Mouse (Mus musculus) olfactory bulb, adult 2 months (tissue): ENCODE measurements around the gene Kcnj13.

ENCODE experiments used
- CTCF ChIP-seq: fragments of 200-500 bp; IDR thresholded peaks from 2 replicates; pipeline ENCODE4 v1.5.1; 2012; ENCODE audit warnings: low read depth, mild to moderate bottlenecking, low read length, moderate library complexity; ENCODE audit not compliant: insufficient read depth
- POLR2A ChIP-seq: fragments of 200-500 bp; IDR thresholded peaks from 2 replicates; pipeline ENCODE4 v1.6.1; 2012; ENCODE audit warnings: mild to moderate bottlenecking, low read depth, low read length, moderate library complexity; ENCODE audit not compliant: insufficient read depth

- no peak for TF ChIP-seq POLR2A
- TF ChIP-seq CTCF, result no peak
Observed at GRCm38 (mm10) chr1:87435125-87435524, 40.6 kb upstream of the Kcnj13 start.
